In the genomic region with DNA sequence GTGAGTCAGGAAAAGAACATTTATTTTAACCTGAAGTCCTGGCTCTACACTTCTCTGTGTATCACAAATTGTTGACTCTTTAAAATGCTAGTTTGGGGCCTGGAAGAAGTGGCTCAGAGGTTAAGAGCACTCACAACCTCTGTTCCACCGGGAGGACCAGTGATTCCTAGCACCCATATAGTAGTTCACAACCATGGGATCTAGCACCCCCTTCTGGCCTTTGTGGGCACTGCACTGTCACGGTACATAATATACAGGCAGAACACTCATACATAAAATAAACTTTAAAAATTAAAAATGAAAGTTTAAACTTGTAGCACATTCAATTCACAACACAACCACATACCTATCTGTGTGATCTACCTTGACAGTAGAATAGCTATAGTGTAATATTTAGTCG, we compare ENCODE assay signal across 8 mouse cellular contexts. TPM values are rescaled to one million over a fixed set of nuclear protein-coding genes. Genes with fewer than 3 reads are reported as not detected.
DNase-seq lines count a peak whose midpoint lies in the region; ATAC-seq and TF ChIP-seq lines count a peak whose summit lies in the region.

No protein-coding gene starts in this region.

- TF ChIP-seq CTCF in layer of hippocampus, adult 2 months (conservative IDR thresholded peaks at IDR 0.05) = peak; percentile 74
- TF ChIP-seq CTCF in lung, postnatal 0 days (IDR thresholded peaks at IDR 0.05) = peak; percentile 65

- 55% methylated on average over 3 of the region's 3 CpGs for WGBS in lung, postnatal 0 days

- ATAC-seq in lung, postnatal 0 days = no peak

- no peak overlapping the region for H3K27ac ChIP-seq in layer of hippocampus, adult 2 months
- no peak overlapping the region for H3K27ac ChIP-seq in lung, postnatal 0 days (ENCODE audit: low read length)

- no peak for TF ChIP-seq EP300 in lung, postnatal 0 days (IDR thresholded peaks at IDR 0.05)

- no peaks in the 10 kb centered on the region for H3K36me3 ChIP-seq in lung, postnatal 0 days (ENCODE audit: insufficient read depth, low read length)

- peak; percentile 37 to 82 for DNase-seq in adrenal gland, adult (ENCODE audit: inconsistent age in 2 of 2, low spot score in 1 of 2)
- DNase-seq in adrenal gland, postnatal 4 days (ENCODE audit: low spot score in 2 of 2) = no peak
- DNase-seq in layer of hippocampus, adult 2 months (ENCODE audit: low spot score in 2 of 2) = no peak
- no peak for DNase-seq in layer of hippocampus, postnatal 14 days (ENCODE audit: low spot score in 2 of 2)
- peak; percentile 43 for DNase-seq in c-Kit-negative CD71-positive TER-119-positive erythroid progenitor cells, embryonic 14.5 days (ENCODE audit: low read depth, low spot score)
- DNase-seq in lung, postnatal 0 days (ENCODE audit: low spot score) = no peak
- DNase-seq in thymus, adult 18-20 months = peak; percentile 30 to 41
- no peak for DNase-seq in frontal cortex, postnatal 25 days (ENCODE audit: low spot score in 2 of 2)

- peaks cover 4% of the 10 kb centered on the region; the same call in 1 of the 2 replicates for H3K4me1 ChIP-seq in lung, postnatal 0 days (ENCODE audit: insufficient read depth, low read depth, low read length)

- H3K4me2 ChIP-seq in lung, postnatal 0 days (replicated peaks; ENCODE audit: low read depth, low read length) = no peak overlapping the region

- H3K27me3 ChIP-seq in lung, postnatal 0 days (replicated peaks; ENCODE audit: insufficient read depth, low read length) = no peaks in the 10 kb centered on the region

- H3K4me3 ChIP-seq in layer of hippocampus, adult 2 months = no peak overlapping the region
- H3K4me3 ChIP-seq in lung, postnatal 0 days (ENCODE audit: low read depth, low read length) = no peak overlapping the region

- H3K9me3 ChIP-seq in lung, postnatal 0 days (ENCODE audit: low read length) = no peaks in the 10 kb centered on the region

- no peak overlapping the region for H3K9ac ChIP-seq in lung, postnatal 0 days (replicated peaks; ENCODE audit: low read depth)

RNA-seq across cellular contexts. Expression of gene Fam120a, which starts 53.9 kb away (rescaled TPM):
- 100 to 1,000 TPM; 171 to 179 TPM for total RNA-seq in adrenal gland, postnatal 4 days (2021)
- total RNA-seq in layer of hippocampus, adult 2 months (2021) = 100 to 1,000 TPM; 112 to 120 TPM
- 100 to 1,000 TPM; 113 to 114 TPM for total RNA-seq in layer of hippocampus, postnatal 14 days (2021)
- 19.4 and 19.5 TPM in 2 replicates for polyA plus RNA-seq in lung, postnatal 0 days (2015; fragmentation: Nextera tagmentation; extraction: Ambion mirVana)

Comparison
In these comparisons a context has a peak if more than half of its experiments do, and no peak if none do; other contexts are left out.
1. DNase-seq: peak in adrenal gland, adult (2 of 2), c-Kit-negative CD71-positive TER-119-positive erythroid progenitor cells, embryonic 14.5 days (single experiment) and thymus, adult 18-20 months (2 of 2); none in adrenal gland, postnatal 4 days (0 of 2), layer of hippocampus, adult 2 months (0 of 2), layer of hippocampus, postnatal 14 days (0 of 2), lung, postnatal 0 days (single experiment) and frontal cortex, postnatal 25 days (0 of 2).